Mouse (Mus musculus) CH12.LX (cell line): ENCODE results near the gene Kcnd3.

Experiments
- CTCF ChIP-seq, 2 experiments: IDR thresholded peaks in 1 of 2; conservative IDR thresholded peaks in 1 of 2; 2 replicates each; pipeline ENCODE4 v1.5.1; 2011 to 2012; ENCODE audit warnings: low read depth in 2 of 2, low read length in 2 of 2, improper control_type of control experiment in 1 of 2, inconsistent platforms in 1 of 2, mild to moderate bottlenecking in 1 of 2, moderate library complexity in 1 of 2
- EP300 ChIP-seq: IDR thresholded peaks from 2 replicates; pipeline ENCODE4 v1.6.1; 2011; ENCODE audit warnings: low read length, improper control_type of control experiment
- NELFE ChIP-seq: IDR thresholded peaks from 2 replicates; pipeline ENCODE4 v1.6.1; 2011; ENCODE audit warnings: low read depth, low read length, improper control_type of control experiment
- POLR2A ChIP-seq: IDR thresholded peaks from 2 replicates; pipeline ENCODE4 v1.6.1; 2011; ENCODE audit warnings: low read depth, mild to moderate bottlenecking, improper control_type of control experiment, low read length
- SIN3A ChIP-seq: IDR thresholded peaks from 2 replicates; pipeline ENCODE4 v1.6.1; 2012; ENCODE audit warnings: low read length, improper control_type of control experiment, inconsistent platforms
- TCF12 ChIP-seq: IDR thresholded peaks from 2 replicates; pipeline ENCODE4 v1.6.1; 2014; ENCODE audit warnings: low read depth, mild to moderate bottlenecking, inconsistent platforms, low read length, improper control_type of control experiment
- ZNF384 ChIP-seq: IDR thresholded peaks from 2 replicates; pipeline ENCODE4 v1.6.1; 2012; ENCODE audit warnings: low read depth, low read length, improper control_type of control experiment, inconsistent platforms

DNA sequence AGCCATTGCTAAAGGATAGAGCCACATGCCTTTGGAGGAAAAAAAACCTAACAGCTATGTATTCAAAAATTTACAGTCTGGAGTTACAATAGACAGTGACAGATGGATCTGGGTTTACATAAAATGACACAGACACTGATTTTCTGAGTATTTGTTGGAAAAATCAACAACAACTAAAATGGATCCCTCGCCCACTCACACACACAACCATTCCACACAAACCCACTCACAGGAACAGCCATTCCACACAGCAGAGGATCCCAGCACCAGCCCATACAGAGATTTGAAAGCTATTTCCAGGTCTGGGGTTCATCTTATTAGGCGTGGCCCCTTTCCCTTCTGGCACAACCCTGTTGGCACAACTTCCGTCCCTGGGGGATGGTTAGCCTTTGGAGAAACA, 156.7 kb downstream of the Kcnd3 start:
- TF ChIP-seq NELFE (no peak), POLR2A (no peak), CTCF (conservative IDR thresholded peaks at IDR 0.05 in 1 of 2, IDR thresholded peaks at IDR 0.05 in 1 of 2; ENCODE audit: low read depth in 2 of 2, low read length in 2 of 2) (no peak), SIN3A (no peak), ZNF384 (no peak), EP300 (no peak), TCF12 (no peak)
